In the genomic region with DNA sequence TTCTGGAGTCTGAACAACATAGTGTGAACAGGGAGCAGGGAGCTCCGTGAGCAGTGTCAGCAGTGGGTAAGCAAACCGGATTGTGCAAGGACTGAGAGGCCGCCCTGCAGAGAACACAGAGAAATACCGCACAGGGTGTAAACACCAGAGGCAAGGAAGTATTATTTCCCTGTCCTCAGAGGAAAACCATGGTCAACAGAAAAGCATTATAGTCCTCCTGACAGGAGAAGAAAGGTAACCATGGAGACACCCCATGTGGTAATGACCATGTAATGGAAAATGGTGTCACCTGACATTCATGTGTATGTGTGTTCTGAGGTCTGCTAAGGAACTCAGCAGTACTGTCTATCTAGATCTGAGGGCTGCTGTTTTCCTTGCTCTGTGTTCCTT, we compare ENCODE assay signal across 8 mouse cellular contexts. TPM values are rescaled to one million over a fixed set of nuclear protein-coding genes. Genes with fewer than 3 reads are reported as not detected.
DNase-seq lines count a peak whose midpoint lies in the region; ATAC-seq and TF ChIP-seq lines count a peak whose summit lies in the region.

No protein-coding gene starts in this region.

- H3K4me3 ChIP-seq in neural tube, embryonic 11.5 days (ENCODE audit: low read depth, low read length) = no peak overlapping the region
- no peak overlapping the region for H3K4me3 ChIP-seq in heart, adult 2 months
- no peak overlapping the region for H3K4me3 ChIP-seq in midbrain, embryonic 11.5 days (ENCODE audit: low read depth, low read length)

- TF ChIP-seq POLR2A in brain, embryonic 14.5 days (IDR thresholded peaks at IDR 0.05; ENCODE audit: borderline replicate concordance, extremely low read depth, insufficient read depth, insufficient read length, poor library complexity, severe bottlenecking) = no peak
- no peak for TF ChIP-seq POLR2A in heart, adult 2 months (IDR thresholded peaks at IDR 0.05; ENCODE audit: insufficient read depth, low read depth, low read length)

- TF ChIP-seq EP300 in heart, adult 2 months (IDR thresholded peaks at IDR 0.05; ENCODE audit: insufficient read depth, low read depth, low read length) = no peak

- H3K9me3 ChIP-seq in neural tube, embryonic 11.5 days (ENCODE audit: control insufficient read depth, low read length) = no peaks in the 10 kb centered on the region
- no peaks in the 10 kb centered on the region for H3K9me3 ChIP-seq in midbrain, embryonic 11.5 days (ENCODE audit: control insufficient read depth, low read length)

- no peak overlapping the region for H3K4me2 ChIP-seq in neural tube, embryonic 11.5 days (ENCODE audit: low read depth)
- no peak overlapping the region for H3K4me2 ChIP-seq in midbrain, embryonic 11.5 days

- peak; percentile 36 for DNase-seq in neural tube, embryonic 11.5 days (ENCODE audit: low spot score)
- DNase-seq in neural tube, embryonic 10.5 days (ENCODE audit: extremely low spot score, low spot score) = no peak
- DNase-seq in brain, embryonic 14.5 days (ENCODE audit: low read depth) = peak; percentile 90
- peak in 1 of 2 experiments; percentile 41 for DNase-seq in heart, adult 2 months
- peak; percentile 33 for DNase-seq in kidney, postnatal 10 days
- DNase-seq in midbrain, embryonic 11.5 days (ENCODE audit: low spot score, missing footprints) = peak; percentile 88
- peak; percentile 22 to 27 for DNase-seq in thymus, postnatal 36 days
- DNase-seq in layer of hippocampus, postnatal 25 days (ENCODE audit: extremely low spot score in 1 of 2, low spot score in 1 of 2) = no peak

- intact Hi-C loops in heart, adult 2 months (cut with DNase I) = loop anchor here (2.0 to 5.0 kb wide), 2 partner anchors 19 to 38 kb away; a partner anchor contains a TSS

- peaks cover 11% of the 10 kb centered on the region for H3K4me1 ChIP-seq in neural tube, embryonic 11.5 days (ENCODE audit: control insufficient read depth, insufficient read depth, low read length)
- peaks cover 14% of the 10 kb centered on the region for H3K4me1 ChIP-seq in heart, adult 2 months (ENCODE audit: control insufficient read depth, insufficient read depth, low read length)
- H3K4me1 ChIP-seq in midbrain, embryonic 11.5 days (ENCODE audit: control insufficient read depth, insufficient read depth, low read length) = peaks cover 18% of the 10 kb centered on the region; the same call in 1 of the 2 replicates

- H3K27ac ChIP-seq in neural tube, embryonic 11.5 days (ENCODE audit: low read depth, low read length) = no peak overlapping the region
- peak overlapping the region; percentile 71 for H3K27ac ChIP-seq in heart, adult 2 months
- H3K27ac ChIP-seq in midbrain, embryonic 11.5 days (ENCODE audit: low read depth, low read length) = no peak overlapping the region

- TF ChIP-seq CTCF in brain, embryonic 14.5 days (IDR thresholded peaks at IDR 0.05; ENCODE audit: borderline replicate concordance, extremely low read depth, insufficient read depth, insufficient read length) = no peak
- TF ChIP-seq CTCF in heart, adult 2 months (IDR thresholded peaks at IDR 0.05) = no peak

- H3K27me3 ChIP-seq in neural tube, embryonic 11.5 days (ENCODE audit: control insufficient read depth, insufficient read depth, low read length) = no peaks in the 10 kb centered on the region
- H3K27me3 ChIP-seq in heart, adult 2 months (ENCODE audit: control insufficient read depth, insufficient read depth, low read length) = no peaks in the 10 kb centered on the region
- H3K27me3 ChIP-seq in midbrain, embryonic 11.5 days (ENCODE audit: control insufficient read depth, insufficient read depth, low read length) = no peaks in the 10 kb centered on the region

- H3K36me3 ChIP-seq in neural tube, embryonic 11.5 days (ENCODE audit: control insufficient read depth, insufficient read depth, low read length) = no peaks in the 10 kb centered on the region
- no peaks in the 10 kb centered on the region for H3K36me3 ChIP-seq in heart, adult 2 months (ENCODE audit: control insufficient read depth, insufficient read depth, low read length)
- H3K36me3 ChIP-seq in midbrain, embryonic 11.5 days (ENCODE audit: control insufficient read depth, insufficient read depth, low read length) = no peaks in the 10 kb centered on the region

- H3K79me2 ChIP-seq in heart, adult 2 months (replicated peaks; ENCODE audit: control insufficient read depth, insufficient read depth, low read length) = no peaks in the 10 kb centered on the region

- WGBS in neural tube, embryonic 11.5 days = 27% methylated on average over 4 of the region's 4 CpGs
- WGBS in heart, adult 2 months = 42% methylated on average over 4 of the region's 4 CpGs
- WGBS in midbrain, embryonic 11.5 days = 40% methylated on average over 4 of the region's 4 CpGs

- H3K9ac ChIP-seq in neural tube, embryonic 11.5 days (ENCODE audit: low read length) = no peak overlapping the region
- H3K9ac ChIP-seq in heart, adult 2 months (ENCODE audit: low read depth, low read length) = peak overlapping the region; percentile 18; the same call in 1 of the 2 replicates
- no peak overlapping the region for H3K9ac ChIP-seq in midbrain, embryonic 11.5 days (ENCODE audit: low read length)

- peak; percentile 74 for ATAC-seq in neural tube, embryonic 11.5 days (ENCODE audit: insufficient read depth, low FRiP score, low TSS enrichment)
- ATAC-seq in midbrain, embryonic 11.5 days (ENCODE audit: low FRiP score) = peak; percentile 85

RNA-seq across cellular contexts. Expression of a gene that starts 36.4 kb away (rescaled TPM):
- 36.4 and 36.5 TPM in 2 replicates for polyA plus RNA-seq in neural tube, embryonic 11.5 days (2014; fragmentation: Nextera tagmentation; extraction: Ambion mirVana)
- 32.4 and 44.4 TPM in 2 replicates for polyA plus RNA-seq in brain, embryonic 14.5 days (2012; rRNA removed)
- 10 to 100 TPM; 74.9 to 85.1 TPM for total RNA-seq in heart, adult 2 months (2021)
- 17.3 and 36.7 TPM in 2 replicates for polyA plus RNA-seq in heart, adult 2 months (2012; rRNA removed)
- polyA plus RNA-seq in midbrain, embryonic 11.5 days (2014; fragmentation: Nextera tagmentation; extraction: Ambion mirVana) = 30.3 and 35.1 TPM in 2 replicates
- total RNA-seq in layer of hippocampus, postnatal 25 days (2021) = 10 to 100 TPM; 81.8 to 84.1 TPM

Comparison
In these comparisons a context has a peak if more than half of its experiments do, and no peak if none do; other contexts are left out.
1. DNase-seq: peak in neural tube, embryonic 11.5 days (single experiment), brain, embryonic 14.5 days (single experiment), kidney, postnatal 10 days (single experiment), midbrain, embryonic 11.5 days (single experiment) and thymus, postnatal 36 days (2 of 2); none in neural tube, embryonic 10.5 days (single experiment) and layer of hippocampus, postnatal 25 days (0 of 2).